Mouse (Mus musculus) cerebellum, adult 11 months (tissue): ENCODE measurements at regions not wholly inside any gene's neighbourhood (a gene's known extent, or its start where the extent isn't known, plus 50 kb on each side); places are given as distances from the start of the nearest gene placed in this dataset.

Experiments
- DNase-seq: peaks from one replicate; pipeline ENCODE4 v3.0.0; 2022

GRCm38 (mm10) chr13:10845212-10845611 is 484.6 kb upstream of the Chrm3 start:
- DNase-seq = no peak

DNA sequence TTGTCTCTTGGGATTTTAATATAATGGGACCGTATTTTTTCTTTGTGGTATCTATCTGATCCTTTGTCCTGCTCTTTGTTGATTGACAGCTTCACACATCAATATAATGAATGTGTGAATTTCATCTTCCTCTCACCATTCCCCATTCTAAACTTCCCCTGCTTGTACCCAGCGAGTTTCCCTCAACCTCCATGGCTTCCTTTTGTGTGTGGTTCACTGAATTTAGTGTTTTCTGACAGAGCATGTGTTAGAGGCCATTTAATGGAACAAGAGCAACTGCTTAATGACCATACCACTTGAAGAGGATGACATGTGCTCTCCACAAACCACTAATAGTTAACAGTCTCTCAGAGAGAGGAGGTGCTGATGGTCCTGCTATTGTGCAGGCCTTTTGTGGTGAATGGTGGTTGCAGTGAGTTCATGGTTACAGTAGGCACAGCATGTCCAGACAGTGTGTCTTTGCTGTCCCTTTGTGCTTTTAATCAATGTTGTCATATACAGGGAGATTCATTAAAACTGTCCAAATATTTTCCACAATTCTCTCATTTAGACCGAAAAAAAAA is 438.8 kb upstream of the Chrm3 start:
- no peak for DNase-seq
